Mouse (Mus musculus): ENCODE results near the gene Rasa4.

- TF ChIP-seq CTCF (conservative IDR thresholded peaks at IDR 0.05; ENCODE audit: low read length) (no peak), NANOG (IDR thresholded peaks at IDR 0.05; ENCODE audit: borderline replicate concordance, low read length) (no peak)
Measured at GRCm38 (mm10) chr5:136073526-136073925, 10.2 kb upstream of the Rasa4 start.

All from E14TG2a.4 (cell line).